Mouse (Mus musculus) G1E (cell line): ENCODE measurements around the gene Tekt4.

Experiments
- CTCF ChIP-seq: IDR thresholded peaks from 2 replicates; pipeline ENCODE4 v1.5.1; 2012; ENCODE audit warnings: low read depth, low read length, inconsistent platforms, mixed read lengths
- GATA1 ChIP-seq: IDR thresholded peaks from 2 replicates; pipeline ENCODE4 v1.6.1; 2012; ENCODE audit warnings: borderline replicate concordance, low read length, inconsistent platforms, mixed read lengths
- GATA2 ChIP-seq: IDR thresholded peaks from 2 replicates; pipeline ENCODE4 v1.6.1; 2012; ENCODE audit warnings: low read depth, low read length, inconsistent platforms, borderline replicate concordance
- POLR2AphosphoS5 ChIP-seq: IDR thresholded peaks from 2 replicates; pipeline ENCODE4 v1.6.1; 2012; ENCODE audit warnings: low read depth, low read length, inconsistent platforms; ENCODE audit not compliant: insufficient replicate concordance
- TAL1 ChIP-seq: conservative IDR thresholded peaks from 2 replicates; pipeline ENCODE4 v1.6.1; 2012; ENCODE audit warnings: low read depth, low read length, inconsistent platforms, mixed read lengths

DNA sequence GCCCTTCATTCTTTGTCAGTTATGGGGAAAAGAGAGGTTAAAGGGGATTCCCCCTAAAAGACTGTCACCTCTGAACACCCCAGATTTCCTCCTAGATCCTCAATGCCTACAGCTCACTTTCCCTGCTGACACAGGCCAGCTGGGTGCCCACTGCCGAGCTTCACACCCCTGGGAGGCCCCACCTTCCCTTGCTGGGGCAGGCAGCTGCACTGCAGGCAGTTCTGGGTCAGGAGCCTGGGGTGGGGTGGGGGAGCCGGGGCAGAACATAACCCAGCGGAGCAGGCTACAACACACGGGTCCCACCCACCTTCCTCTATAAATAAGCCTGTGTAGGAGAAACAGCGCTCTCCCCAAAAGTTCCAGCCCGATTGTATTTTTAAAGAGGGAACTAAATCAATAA is 24.5 kb upstream of the Tekt4 start:
- TF ChIP-seq CTCF (no peak), POLR2AphosphoS5 (no peak), GATA1 (no peak), TAL1 (no peak), GATA2 (no peak)
